Mouse (Mus musculus) A20 (cell line): ENCODE results near the gene Stk11.
A peak's percentile ranks its signal among the peaks of the same experiment; 100 is the strongest.

Experiments
- DNase-seq: peaks from one replicate; pipeline ENCODE4 v3.0.0-alpha.2; 2011; ENCODE audit warnings: low read depth, low spot score

Gene Stk11

DNA sequence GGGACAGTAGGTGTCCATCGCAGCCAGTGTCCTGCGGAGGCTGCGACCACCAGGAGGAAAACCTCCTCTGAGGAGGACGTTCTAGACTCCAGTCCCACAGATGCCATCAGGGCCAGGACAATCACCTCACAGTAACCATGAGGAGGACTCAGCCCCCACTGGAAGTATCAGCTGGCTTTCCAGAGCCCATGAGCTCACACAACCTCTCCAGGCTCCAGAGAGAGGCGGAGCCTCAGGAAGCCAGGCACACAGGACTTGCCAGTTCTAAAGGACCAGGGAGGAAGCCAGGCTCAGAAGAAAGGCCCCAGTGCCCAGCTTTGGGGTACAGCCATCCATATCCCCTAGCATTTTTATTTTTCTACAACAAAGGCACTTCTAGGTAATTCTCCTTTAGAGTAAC is 20.1 kb upstream of the Stk11 start:
- DNase-seq, result no peak

DNA sequence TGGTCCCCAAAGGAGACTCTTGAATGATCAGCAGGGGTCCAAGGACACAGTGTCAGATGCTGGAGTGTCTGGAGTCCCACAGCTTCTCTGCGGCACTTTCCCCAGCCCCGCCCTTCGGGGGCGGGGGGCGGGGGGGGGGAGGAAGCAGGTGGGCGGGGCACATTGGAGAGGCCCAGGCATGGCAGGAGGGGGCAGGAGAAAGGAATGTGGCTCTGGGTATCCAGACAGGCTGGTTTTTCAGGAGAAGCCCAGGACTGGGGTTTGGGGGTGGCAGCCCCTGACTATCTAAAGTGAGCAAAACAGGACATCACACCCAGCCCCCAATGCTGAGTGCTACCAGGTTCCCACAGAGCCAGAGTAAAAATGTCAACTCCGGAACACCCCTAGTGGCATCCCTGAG is 18.3 kb upstream of the Stk11 start:
- DNase-seq, result no peak

GRCm38 (mm10) chr10:80098630-80099029 is 17.0 kb upstream of the Stk11 start:
- DNase-seq, result no peak

DNA sequence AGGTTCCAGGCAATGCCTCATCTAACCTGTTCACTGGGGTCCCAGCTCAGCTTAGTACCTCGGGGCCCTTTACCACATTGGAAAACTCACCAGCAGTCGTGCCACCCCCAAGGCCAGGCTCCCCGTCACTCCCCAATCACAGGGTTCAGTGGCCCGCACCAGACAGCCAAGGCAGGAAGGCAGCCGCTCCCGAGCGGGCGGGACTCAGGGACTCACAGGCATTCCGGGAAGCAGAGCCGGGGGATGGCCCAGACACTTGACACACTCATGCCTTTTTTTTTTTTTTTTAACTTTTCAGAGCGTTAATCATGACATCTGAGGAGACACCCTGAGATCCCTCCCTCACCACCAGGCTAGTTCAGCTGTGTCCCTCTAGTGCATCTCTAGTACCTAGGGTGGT is 14.6 kb upstream of the Stk11 start:
- no peak for DNase-seq

DNA sequence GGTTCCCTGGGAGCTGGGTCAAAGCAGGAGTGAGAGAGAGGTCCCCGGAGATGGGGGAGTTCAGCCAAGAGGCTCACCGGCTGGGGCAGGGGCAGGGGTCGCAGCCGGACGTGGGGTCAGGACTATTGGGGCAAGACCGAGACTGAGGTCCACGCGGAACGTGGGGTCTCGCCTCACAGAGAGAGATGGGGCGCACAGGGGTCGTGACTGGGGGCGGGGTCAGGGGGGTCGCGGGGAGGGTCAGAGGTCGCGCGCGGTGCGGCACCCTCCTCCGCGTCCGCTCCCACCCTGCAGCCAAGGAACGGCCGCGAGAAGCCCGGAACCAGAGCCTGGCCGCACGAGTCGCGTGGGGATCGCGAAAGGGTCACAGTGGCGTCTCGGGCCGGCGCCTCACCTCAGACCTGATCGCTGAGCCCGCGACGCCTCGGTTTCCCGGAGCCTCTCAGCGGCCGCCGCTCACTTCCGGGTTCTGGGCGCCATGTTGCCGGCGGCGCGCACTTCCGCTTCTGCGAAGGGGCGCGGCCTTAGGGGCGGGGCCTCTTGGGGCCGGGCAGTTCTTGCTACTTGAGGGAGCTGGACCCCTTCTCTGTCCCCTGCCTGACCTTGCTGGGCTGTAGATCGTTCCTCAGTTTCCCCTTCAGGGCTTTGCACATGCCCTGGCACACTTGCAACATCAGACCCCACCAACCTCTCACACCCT is 13.2 kb upstream of the Stk11 start:
- DNase-seq, result peak; percentile 91

- no peak for DNase-seq
Observed at GRCm38 (mm10) chr10:80103032-80103431, 12.6 kb upstream of the Stk11 start.

- DNase-seq, result no peak
Observed at GRCm38 (mm10) chr10:80104181-80104580, 11.4 kb upstream of the Stk11 start.

- DNase-seq, result peak; percentile 82
Observed at GRCm38 (mm10) chr10:80105460-80105859, 10.1 kb upstream of the Stk11 start, which contains the start of gene Sbno2. Sbno2 (minus strand) TSS chr10:80105571.

- DNase-seq, result no peak
Observed at GRCm38 (mm10) chr10:80105926-80106325, 9.7 kb upstream of the Stk11 start.

GRCm38 (mm10) chr10:80107678-80108077 is 7.9 kb upstream of the Stk11 start:
- DNase-seq, result no peak

- peak; percentile 90 for DNase-seq
Observed at GRCm38 (mm10) chr10:80114341-80115284, 990 bp upstream of the Stk11 start.

GRCm38 (mm10) chr10:80115944-80116335 is 337 bp downstream of the Stk11 start:
- no peak for DNase-seq

GRCm38 (mm10) chr10:80116563-80116926 is 942 bp downstream of the Stk11 start:
- no peak for DNase-seq

DNA sequence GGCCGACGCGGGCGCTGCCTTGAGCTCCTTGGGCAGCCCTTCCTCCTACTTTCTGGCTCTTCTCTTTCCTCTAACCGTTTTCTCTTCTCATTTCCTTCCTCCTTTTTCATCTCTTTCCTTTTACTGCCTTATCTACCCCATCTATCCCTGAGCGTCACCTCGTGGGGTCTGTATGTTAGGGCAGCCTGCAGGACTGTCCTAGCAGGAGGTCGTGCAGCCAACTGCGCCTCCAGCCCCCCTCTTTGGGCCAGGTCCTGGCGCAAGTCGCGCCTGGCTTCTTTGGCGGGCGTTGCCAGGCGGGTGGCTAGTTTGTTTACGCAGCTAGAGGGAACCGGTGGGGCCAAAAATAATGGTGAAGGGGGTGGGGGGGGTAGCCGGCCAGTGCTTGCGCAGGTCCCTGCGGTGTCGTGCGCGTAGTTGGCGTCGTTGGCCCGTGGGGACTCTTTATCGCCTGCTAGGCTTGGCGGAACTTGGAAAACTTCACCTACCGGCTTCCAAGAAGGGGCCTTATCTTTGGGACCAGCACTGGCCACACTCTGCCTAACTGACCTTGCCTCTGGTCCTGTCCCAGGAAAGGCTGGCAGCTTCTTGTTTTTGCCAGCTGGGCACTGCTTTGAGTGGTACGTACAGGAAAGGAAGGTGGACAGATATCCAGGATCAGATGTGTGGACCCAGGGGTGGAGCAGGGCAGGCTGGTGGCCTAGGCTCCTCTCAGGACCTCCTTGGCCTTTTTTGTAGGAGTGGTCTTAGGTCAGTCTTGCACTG is 1.5 kb downstream of the Stk11 start:
- peak; percentile 80 for DNase-seq

DNA sequence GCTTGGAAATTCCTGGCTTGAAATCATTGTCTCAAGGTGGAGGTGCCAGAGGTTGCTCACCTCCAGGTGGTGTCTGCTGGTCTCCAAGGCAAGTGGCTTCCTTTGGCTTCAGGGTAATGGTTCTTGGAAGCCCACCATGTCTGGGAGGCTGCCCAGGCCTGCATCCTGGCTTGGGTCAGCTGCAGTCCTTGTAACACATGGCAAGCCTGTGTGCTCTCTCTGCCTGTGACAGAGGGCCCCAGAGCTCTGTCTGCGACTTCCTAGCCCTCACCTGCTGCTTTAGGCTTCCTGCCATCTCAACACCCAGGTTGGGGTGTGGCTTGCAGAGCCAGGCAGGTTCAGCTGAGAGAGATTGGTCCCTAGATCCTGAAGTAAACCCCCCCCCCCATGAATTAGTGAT is 2.1 kb downstream of the Stk11 start:
- DNase-seq, result no peak

DNA sequence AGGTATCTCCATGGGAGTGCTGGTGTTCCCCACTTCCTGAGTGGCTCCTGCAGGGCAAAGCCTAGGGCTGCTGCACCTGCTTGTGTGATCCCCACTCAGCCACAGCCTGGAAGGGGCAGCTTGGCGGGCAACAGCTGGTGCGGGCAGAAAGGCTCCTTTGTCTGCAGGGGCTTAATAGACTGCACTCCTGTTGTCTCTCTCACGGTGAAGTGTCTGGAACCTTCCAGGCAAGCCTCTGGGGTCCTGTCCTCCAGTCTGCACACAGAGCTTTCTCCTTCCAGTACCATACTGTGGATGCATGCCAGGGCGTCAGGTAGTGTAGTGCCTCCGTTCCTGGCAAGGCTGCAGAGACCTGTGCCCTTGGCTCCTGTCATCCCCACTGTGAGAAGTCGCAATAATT is 2.9 kb downstream of the Stk11 start:
- DNase-seq, result no peak

- no peak for DNase-seq
Observed at GRCm38 (mm10) chr10:80120146-80120545, 4.5 kb downstream of the Stk11 start.

GRCm38 (mm10) chr10:80121639-80122038 is 6.0 kb downstream of the Stk11 start:
- no peak for DNase-seq

- DNase-seq, result no peak
Observed at GRCm38 (mm10) chr10:80123932-80124562, 8.4 kb downstream of the Stk11 start.

DNA sequence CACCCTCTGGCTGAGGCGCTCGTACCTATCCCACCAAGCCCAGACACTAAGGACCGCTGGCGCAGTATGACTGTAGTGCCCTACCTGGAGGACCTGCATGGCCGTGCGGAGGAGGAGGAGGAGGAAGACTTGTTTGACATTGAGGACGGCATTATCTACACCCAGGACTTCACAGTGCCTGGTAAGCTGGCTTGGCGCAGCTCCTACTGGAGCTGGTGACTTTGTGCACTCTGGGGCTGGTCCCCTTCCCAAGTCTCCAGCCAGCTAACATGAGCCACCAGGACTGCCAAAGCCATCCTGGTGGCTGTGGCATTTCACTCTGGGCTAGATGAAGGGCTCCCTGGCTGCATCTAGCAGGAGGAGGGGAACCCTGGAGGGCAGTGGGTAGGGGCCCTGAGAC is 12.3 kb downstream of the Stk11 start:
- DNase-seq, result no peak

- DNase-seq, result no peak
Observed at GRCm38 (mm10) chr10:80129846-80130245, 14.2 kb downstream of the Stk11 start.
